Mouse (Mus musculus) cortical plate, adult 2 months (tissue): ENCODE results near the gene Rspo1.

Experiments used
- CTCF ChIP-seq: fragments of 200-500 bp; IDR thresholded peaks from 2 replicates; pipeline ENCODE4 v1.5.1; 2011; ENCODE audit warnings: mild to moderate bottlenecking, control low read depth, low read length; ENCODE audit not compliant: insufficient read depth; ENCODE audit errors: extremely low read depth
- POLR2A ChIP-seq: fragments of 200-500 bp; IDR thresholded peaks from 2 replicates; pipeline ENCODE4 v1.6.1; 2011; ENCODE audit warnings: mild to moderate bottlenecking, low read length, control low read depth; ENCODE audit not compliant: insufficient read depth; ENCODE audit errors: extremely low read depth

DNA sequence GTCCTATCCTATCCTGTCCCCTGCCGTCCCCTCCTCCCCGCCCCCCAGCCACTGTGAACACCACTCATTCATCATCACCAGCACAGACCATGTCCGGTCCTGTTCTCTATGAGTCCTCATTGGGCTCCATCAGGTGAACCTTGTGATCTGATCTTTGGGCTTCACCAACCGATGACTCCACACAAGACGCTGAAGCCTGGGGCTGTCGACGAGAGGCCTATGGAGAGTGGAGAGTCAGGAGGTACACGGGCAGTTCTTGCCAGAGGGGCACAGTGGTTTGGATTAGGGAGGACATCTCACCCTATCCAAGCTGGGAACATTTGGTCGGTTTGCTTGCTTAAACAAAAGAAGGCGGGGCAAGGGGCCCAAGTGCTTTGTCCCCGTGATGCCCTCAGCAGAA, 16.0 kb upstream of the Rspo1 start:
- TF ChIP-seq POLR2A (no peak), CTCF (no peak)
